Mouse (Mus musculus) liver, adult 2 months (tissue): Measurements from ENCODE around the gene Yars.

Source experiments
- CTCF ChIP-seq: fragments of 200-500 bp; IDR thresholded peaks from 2 replicates; pipeline ENCODE4 v1.5.1; 2011; ENCODE audit warnings: low read depth, low read length, control low read depth
- POLR2A ChIP-seq: fragments of 200-500 bp; IDR thresholded peaks from 2 replicates; pipeline ENCODE4 v1.6.1; 2011; ENCODE audit warnings: low read length, control low read depth; ENCODE audit not compliant: insufficient read depth; ENCODE audit errors: extremely low read depth

- TF ChIP-seq CTCF = no peak
- TF ChIP-seq POLR2A = no peak
These were observed 37.8 kb downstream of the Yars start for GRCm38 (mm10) chr4:129227170-129227984.
